Mouse (Mus musculus) adrenal gland, postnatal 4 days (tissue): ENCODE data around the gene Pole. TPM values are rescaled to one million over a fixed set of nuclear protein-coding genes. Genes with fewer than 3 reads are reported as not detected.
A peak's percentile ranks its signal among the peaks of the same experiment; 100 is the strongest.

Experiments
- DNase-seq, 2 experiments: peaks; one replicate each; pipeline ENCODE4 v3.0.0; 2021 to 2022; ENCODE audit warnings: low spot score in 2 of 2, mixed read lengths in 2 of 2
- long read RNA-seq, 2 experiments: library from polyadenylated mRNA; stranded (forward); transcript quantifications; one replicate each; pipeline ENCODE4 v2.0.0; 2021
- total RNA-seq, 2 experiments: library from RNA; stranded (reverse); gene quantifications; 2 replicates each; pipeline ENCODE4 v1.2.3; 2021

Pole gene
- total RNA-seq, result 10 to 100 TPM; 18.1 to 22.2 TPM
- long read RNA-seq, experiment 1, partial matches to known transcripts, result 1 of 5 reads
- long read RNA-seq, experiment 1, other reads (novel, unspliced or antisense), result 2 of 5 reads
- long read RNA-seq, experiment 2, full-length matches to known transcripts, result 3 of 9 reads
- long read RNA-seq, experiment 2, partial matches to known transcripts, result 4 of 9 reads
- long read RNA-seq, experiment 2, other reads (novel, unspliced or antisense), result 2 of 9 reads

GRCm38 (mm10) chr5:110285770-110286445 is at the start of gene Pole, which contains the start of gene Pxmp2:
TSS of gene Pole (plus strand) at chr5:110286306.
TSS of gene Pxmp2 (minus strand) at chr5:110286186.
- DNase-seq, result peak; percentile 77 to 79

GRCm38 (mm10) chr5:110244091-110244490 is 42.0 kb upstream of the Pole start:
- DNase-seq, result no peak

GRCm38 (mm10) chr5:110266941-110267340 is 19.2 kb upstream of the Pole start:
- no peak for DNase-seq

DNA sequence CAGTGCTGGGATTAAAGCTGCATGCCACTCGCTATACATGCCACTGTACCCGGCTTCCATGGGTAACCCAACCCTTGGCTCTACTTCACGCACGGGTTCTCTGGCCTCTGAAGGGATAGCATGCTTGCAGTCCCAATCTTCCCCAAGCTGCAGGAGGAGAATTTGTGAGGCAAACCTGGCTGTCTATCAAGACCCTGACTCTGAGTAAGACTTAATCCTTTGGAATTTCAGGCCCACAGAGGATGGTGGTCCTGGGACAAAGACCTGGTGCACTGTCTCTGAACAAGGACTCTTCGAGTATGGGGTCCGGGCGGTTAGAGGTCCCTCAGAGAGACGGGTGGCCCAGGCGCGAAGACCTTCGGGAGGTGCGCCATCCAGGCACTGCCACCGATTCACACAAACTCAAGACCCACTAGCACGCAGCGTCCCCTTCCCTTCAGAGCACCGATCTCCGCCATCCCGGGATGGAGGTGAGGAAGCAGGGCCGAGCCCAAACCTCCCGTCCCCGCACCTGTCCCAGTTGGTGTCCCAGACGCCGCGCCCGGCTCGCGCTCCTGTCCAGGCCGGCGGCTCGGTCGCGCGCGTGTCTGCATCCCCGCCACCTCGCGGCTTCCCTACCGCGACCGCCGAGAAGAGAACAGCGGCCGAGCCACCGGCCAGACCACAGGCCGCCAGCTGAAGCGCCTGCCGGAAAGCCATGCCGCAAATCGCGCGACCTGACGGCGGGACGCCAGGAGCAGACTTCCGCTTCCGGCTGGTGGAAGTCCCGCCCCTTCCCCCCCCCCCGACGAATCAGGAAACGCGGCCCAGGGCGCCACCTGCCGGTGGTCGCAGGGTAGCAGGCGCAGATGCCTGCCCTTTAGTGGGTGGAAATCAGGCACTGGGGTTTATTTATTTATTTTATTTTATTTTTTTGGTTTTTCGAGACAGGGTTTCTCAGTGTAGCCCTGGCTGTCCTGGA is 16.7 kb upstream of the Pole start, which contains the start of gene Pgam5:
Pgam5 (minus strand) TSS at position 773 of the 961 bp plus-strand sequence.
- peak; percentile 83 to 85 for DNase-seq

DNA sequence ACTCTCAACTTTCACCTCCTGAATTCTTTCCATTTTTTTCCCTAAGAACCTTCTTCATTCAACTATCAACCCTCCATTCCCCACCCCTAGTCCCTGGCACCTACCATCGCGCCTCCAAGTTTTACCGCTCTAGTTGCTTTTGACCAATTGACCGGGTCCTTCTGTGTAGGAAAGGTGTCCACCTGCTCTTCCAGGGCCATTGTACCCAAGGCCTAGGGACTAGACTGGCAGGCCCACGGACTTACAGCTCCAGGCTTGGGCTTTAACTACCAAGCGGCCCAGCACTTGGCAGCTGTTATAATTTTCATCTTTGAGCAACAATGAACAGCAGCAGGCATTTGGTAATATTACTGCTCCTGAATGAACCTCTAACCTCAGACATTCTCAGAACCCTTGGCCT is 15.9 kb upstream of the Pole start:
- no peak for DNase-seq

DNA sequence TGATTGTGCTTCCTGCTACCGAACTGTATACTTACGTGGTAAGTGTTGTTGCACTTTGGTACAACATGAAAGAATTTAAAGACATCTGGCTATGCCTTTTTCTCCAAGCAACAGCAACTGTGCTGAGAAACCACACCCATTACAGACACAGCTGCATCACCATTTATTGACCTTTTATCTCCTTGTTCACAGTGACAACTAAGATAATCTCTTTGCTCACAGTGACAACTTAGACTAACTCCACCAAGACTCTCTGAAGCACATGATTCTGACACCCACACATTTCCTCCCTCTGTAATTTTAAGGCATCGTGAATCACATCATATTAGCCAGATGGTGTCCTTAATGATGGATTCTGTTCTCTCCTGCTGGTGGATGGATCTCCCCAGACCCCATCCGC is 12.0 kb upstream of the Pole start:
- no peak for DNase-seq

- DNase-seq, result no peak
Observed at GRCm38 (mm10) chr5:110274846-110275245, 11.3 kb upstream of the Pole start.

DNA sequence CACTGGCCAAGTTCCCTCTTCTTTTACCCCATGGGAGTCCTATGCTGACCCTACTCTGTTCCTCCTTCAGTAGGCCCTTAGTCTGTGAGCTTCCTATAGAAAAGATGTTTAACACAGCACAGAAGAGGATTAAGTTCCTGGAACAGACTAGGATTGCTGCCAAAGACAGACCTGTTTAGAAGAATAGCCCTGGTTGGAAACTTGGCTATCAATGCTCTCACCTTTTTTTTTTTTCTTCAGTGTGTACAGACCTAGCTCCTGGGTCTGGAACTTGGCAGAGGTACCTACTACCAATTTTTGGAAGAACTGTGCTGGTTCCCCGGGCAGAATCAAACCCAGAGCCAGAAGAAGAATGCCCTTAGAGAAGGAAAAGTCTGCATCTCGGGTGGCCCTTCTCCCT is 9.7 kb upstream of the Pole start:
- DNase-seq, result no peak

DNA sequence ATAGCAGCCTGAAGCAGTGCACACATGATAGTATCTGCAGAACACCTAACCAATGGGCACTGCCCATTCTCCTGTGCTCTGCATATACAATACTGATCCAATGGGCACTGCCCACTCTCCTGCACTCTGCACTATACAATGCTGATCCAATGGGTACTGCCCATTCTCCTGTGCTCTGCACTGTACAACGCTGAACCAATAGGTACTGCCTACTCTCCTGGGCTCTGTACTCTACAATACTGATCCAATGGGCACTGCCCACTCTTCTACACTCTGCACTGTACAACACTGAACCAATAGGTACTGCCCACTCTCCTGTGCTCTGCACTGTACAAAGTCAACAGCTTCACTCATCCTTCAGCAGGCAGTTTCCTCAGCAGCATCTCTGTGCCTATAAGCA is 9.2 kb upstream of the Pole start:
- no peak for DNase-seq

- no peak for DNase-seq
Observed at GRCm38 (mm10) chr5:110281984-110282383, 4.1 kb upstream of the Pole start.

DNA sequence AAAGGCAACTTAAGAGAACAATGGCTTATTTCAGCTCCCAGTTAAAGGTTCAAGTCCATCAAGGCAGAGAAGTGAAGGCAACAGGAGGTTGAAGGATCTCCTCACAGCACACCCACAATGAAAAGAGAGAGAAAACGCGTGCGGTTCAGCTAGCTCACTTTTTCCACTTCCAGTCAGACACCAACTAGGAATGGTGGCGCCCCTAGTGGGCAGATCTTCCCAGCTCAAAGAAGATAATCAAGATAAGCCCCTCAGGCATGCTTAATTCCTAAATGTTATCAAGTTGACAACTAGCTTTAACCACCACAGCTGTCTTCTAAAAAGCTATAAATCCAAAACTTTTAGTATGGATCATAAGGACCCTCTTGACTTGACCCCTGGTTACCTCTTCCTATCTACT is 1.6 kb upstream of the Pole start:
- peak; percentile 28 to 34 for DNase-seq

- no peak for DNase-seq
Observed at GRCm38 (mm10) chr5:110285156-110285555, 950 bp upstream of the Pole start.

DNA sequence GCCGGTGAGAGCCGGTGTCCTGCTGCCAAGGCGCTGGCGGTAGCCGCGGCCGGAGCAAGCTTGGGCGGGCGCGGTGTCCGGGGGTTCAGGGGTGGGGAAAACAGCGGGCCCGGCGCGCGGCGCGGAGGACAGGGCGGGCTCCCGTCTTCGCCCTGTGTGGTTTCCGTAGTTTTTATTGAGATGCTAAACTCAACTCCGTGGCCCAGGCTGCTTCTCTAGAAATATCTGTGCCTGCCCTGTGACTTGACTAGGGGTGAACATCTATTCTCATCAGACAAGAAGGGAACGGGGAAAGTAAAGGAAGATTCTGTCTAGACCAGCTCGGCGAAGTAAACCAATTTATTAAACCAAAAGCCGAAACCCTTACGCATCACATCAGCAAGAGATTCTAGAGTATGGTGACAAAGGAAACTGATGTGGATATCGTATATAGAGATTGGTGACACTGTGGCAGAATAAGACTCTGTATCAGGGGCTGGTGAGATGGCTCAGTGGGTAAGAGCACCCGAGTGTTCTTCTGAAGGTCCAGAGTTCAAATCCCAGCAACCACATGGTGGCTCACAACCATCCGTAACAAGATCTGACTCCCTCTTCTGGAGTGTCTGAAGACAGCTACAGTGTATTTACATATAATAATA is 459 bp downstream of the Pole start:
- no peak for DNase-seq

GRCm38 (mm10) chr5:110287084-110287475 is 974 bp downstream of the Pole start:
- DNase-seq, result no peak

DNA sequence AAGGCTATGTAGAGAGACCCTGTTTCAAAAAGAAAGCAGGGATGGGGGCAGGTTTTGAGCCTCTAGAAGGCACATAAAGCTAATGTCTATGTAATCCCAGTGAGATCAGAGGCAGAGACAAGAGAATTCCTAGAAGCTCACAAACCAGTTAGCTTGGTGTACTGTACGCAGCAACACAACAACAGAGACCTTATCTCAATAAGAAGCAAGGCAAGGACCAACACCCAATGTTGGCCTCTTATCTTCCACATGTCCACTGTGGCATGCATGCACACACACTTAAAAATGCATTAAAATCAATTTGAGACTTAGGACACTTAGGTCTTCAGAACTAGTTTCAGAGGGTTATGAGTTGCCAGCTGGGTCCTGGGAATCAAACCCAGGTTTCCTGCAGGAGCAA is 5.5 kb downstream of the Pole start:
- DNase-seq, result no peak

GRCm38 (mm10) chr5:110296637-110297036 is 10.5 kb downstream of the Pole start:
- DNase-seq, result no peak

DNA sequence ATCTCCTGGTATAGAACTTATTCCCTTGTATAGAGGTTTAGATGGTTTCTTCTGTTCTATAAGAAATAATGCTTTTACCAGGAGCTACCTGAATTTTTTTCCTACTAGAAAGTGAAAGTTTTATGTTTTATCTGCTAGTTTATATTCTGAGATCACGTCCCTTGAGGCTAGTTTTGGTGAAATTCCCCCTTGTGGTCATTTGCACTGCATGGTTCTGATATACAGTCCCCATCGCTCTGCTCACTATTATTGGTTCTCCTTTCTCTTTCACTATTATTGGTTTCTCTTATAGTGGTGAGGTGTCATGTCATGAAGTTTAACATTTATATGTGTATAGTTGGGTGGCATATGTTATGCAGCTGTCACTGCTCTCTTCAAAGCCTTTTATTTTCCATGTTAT is 14.5 kb downstream of the Pole start:
- no peak for DNase-seq

- no peak for DNase-seq
Observed at GRCm38 (mm10) chr5:110308861-110309260, 22.8 kb downstream of the Pole start.

GRCm38 (mm10) chr5:110313127-110313526 is 27.0 kb downstream of the Pole start:
- DNase-seq, result no peak

DNA sequence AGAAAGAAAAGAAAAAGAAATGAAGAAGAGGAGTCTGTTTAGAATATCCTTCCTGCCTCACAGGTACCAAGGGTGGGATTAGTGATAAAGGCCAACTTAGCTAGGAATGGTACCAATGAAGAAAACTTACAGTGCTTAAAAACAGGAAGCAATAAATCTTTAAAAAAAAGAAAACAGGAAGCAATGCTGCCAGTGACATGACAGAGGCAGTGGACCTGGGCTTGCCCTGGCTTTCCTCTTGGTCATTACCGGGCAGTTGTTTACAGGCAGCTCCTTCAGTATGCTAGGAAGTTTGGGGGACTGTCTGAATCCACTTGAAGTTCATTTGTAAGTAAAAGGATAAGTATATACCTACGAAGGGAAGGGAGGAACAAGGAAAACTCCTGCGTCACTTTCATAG is 44.4 kb downstream of the Pole start:
- no peak for DNase-seq

- DNase-seq, result no peak
Observed at GRCm38 (mm10) chr5:110338792-110339191, 52.7 kb downstream of the Pole start.
